Mouse (Mus musculus) heart, adult 2 months (tissue): ENCODE results near the gene Elovl7. TPM values are rescaled to one million over a fixed set of nuclear protein-coding genes. Genes with fewer than 3 reads are reported as not detected.

ENCODE experiments used
- DNase-seq, 2 experiments: peaks; one replicate each; pipeline ENCODE4 v3.0.0; 2021
- H3K27ac ChIP-seq: fragments of 200-600 bp; 2 replicates; pipeline ENCODE4 v1.8.1; 2022
- H3K27me3 ChIP-seq: fragments of 200-500 bp; 2 replicates; pipeline ENCODE4 v1.6.1; 2012; ENCODE audit warnings: mild to moderate bottlenecking, low read length, inconsistent platforms, mixed read lengths; ENCODE audit not compliant: control insufficient read depth, insufficient read depth
- H3K36me3 ChIP-seq: fragments of 200-500 bp; 2 replicates; pipeline ENCODE4 v1.6.1; 2012; ENCODE audit warnings: low read length, inconsistent platforms; ENCODE audit not compliant: control insufficient read depth, insufficient read depth
- H3K4me1 ChIP-seq: fragments of 200-500 bp; 2 replicates; pipeline ENCODE4 v1.6.1; 2011; ENCODE audit warnings: low read length; ENCODE audit not compliant: control insufficient read depth, insufficient read depth
- H3K4me3 ChIP-seq: fragments of 200-600 bp; 2 replicates; pipeline ENCODE4 v1.8.1; 2022
- H3K79me2 ChIP-seq: fragments of 200-500 bp; replicated peaks from 2 replicates; pipeline ENCODE4 v1.6.1; 2012; ENCODE audit warnings: mild to moderate bottlenecking, inconsistent platforms, low read length, moderate library complexity, mixed read lengths; ENCODE audit not compliant: control insufficient read depth, insufficient read depth
- H3K9ac ChIP-seq: fragments of 200-500 bp; 2 replicates; pipeline ENCODE4 v1.6.1; 2012; ENCODE audit warnings: low read depth, mild to moderate bottlenecking, control low read depth, inconsistent platforms, low read length, mixed read lengths
- CTCF ChIP-seq: fragments of 200-600 bp; IDR thresholded peaks from 2 replicates; pipeline ENCODE4 v1.8.1; 2022; ENCODE audit warnings: antibody characterized with exemption, mild to moderate bottlenecking, moderate library complexity
- EP300 ChIP-seq: fragments of 200-500 bp; IDR thresholded peaks from 2 replicates; pipeline ENCODE4 v1.6.1; 2011; ENCODE audit warnings: low read depth, low read length, control low read depth; ENCODE audit not compliant: insufficient read depth
- POLR2A ChIP-seq: fragments of 200-500 bp; IDR thresholded peaks from 2 replicates; pipeline ENCODE4 v1.6.1; 2011; ENCODE audit warnings: mild to moderate bottlenecking, low read depth, low read length, control low read depth; ENCODE audit not compliant: insufficient read depth
- WGBS: fragments of 180-500 bp; shearing (Covaris S2); methylation state at CpG from one replicate; pipeline ENCODE4 v1.1.7; 2018; 5-methylcytosine and 5-hydroxymethylcytosine counted together
- intact Hi-C: fragments of 180-260 bp; cut with DNase I; formaldehyde crosslinking; loops from one replicate; pipeline ENCODE4 v1.15.1; 2025
- polyA plus RNA-seq: library from polyadenylated mRNA; depleted of rRNA; stranded (reverse); fragments of >200 nt; gene quantifications from 2 replicates; pipeline ENCODE4 v1.2.3, GENCODE M21; 2012
- total RNA-seq, 2 experiments: library from RNA; stranded (reverse); gene quantifications; 2 replicates each; pipeline ENCODE4 v1.2.3; 2021

Elovl7 gene
- total and polyA plus RNA-seq, 3 experiments, result 0.18 to 0.29 (median 0.20) TPM

- H3K4me1 ChIP-seq, result no peaks in the 10 kb centered on the region; the same call in 1 of the 2 replicates
- intact Hi-C loops, result no loop called here
- TF ChIP-seq CTCF, result no peak
- H3K27ac ChIP-seq, result no peak overlapping the region
- WGBS, result 59% methylated on average over 8 of the region's 8 CpGs
- H3K4me3 ChIP-seq, result no peak overlapping the region
- H3K79me2 ChIP-seq, result no peaks in the 10 kb centered on the region
- no peaks in the 10 kb centered on the region for H3K27me3 ChIP-seq
- no peaks in the 10 kb centered on the region for H3K36me3 ChIP-seq
- no peak overlapping the region for H3K9ac ChIP-seq
- DNase-seq, result no peak
These were observed 58.1 kb downstream of the Elovl7 start for GRCm38 (mm10) chr13:108272332-108272731.

GRCm38 (mm10) chr13:108273034-108273433 is 58.8 kb downstream of the Elovl7 start:
- intact Hi-C loops, result no loop called here
- Histone ChIP-seq H3K4me3 (no peak overlapping the region), H3K27me3 (no peaks in the 10 kb centered on the region), H3K36me3 (no peaks in the 10 kb centered on the region), H3K9ac (no peak overlapping the region), H3K27ac (no peak overlapping the region), H3K79me2 (no peaks in the 10 kb centered on the region), H3K4me1 (no peaks in the 10 kb centered on the region; the same call in 1 of the 2 replicates)
- TF ChIP-seq EP300, result no peak
- no peak for TF ChIP-seq POLR2A
- TF ChIP-seq CTCF, result no peak
- 57% methylated on average over 15 of the region's 15 CpGs for WGBS
- DNase-seq, result no peak

GRCm38 (mm10) chr13:108273456-108273855 is 59.3 kb downstream of the Elovl7 start:
- Histone ChIP-seq H3K79me2 (no peaks in the 10 kb centered on the region), H3K4me3 (no peak overlapping the region), H3K9ac (no peak overlapping the region), H3K4me1 (no peaks in the 10 kb centered on the region; the same call in 1 of the 2 replicates), H3K36me3 (no peaks in the 10 kb centered on the region), H3K27me3 (no peaks in the 10 kb centered on the region), H3K27ac (no peak overlapping the region)
- no peak for DNase-seq
- TF ChIP-seq CTCF, result no peak
- intact Hi-C loops, result no loop called here
- WGBS, result 43% methylated on average over 5 of the region's 5 CpGs

- no peak for DNase-seq
- TF ChIP-seq CTCF, result no peak
- TF ChIP-seq POLR2A, result no peak
- TF ChIP-seq EP300, result no peak
- Histone ChIP-seq H3K27ac (no peak overlapping the region), H3K9ac (no peak overlapping the region), H3K27me3 (no peaks in the 10 kb centered on the region), H3K36me3 (no peaks in the 10 kb centered on the region), H3K4me3 (no peak overlapping the region), H3K4me1 (no peaks in the 10 kb centered on the region), H3K79me2 (no peaks in the 10 kb centered on the region)
- intact Hi-C loops, result no loop called here
- 33% methylated on average over 1 of the region's 1 CpGs for WGBS
These were observed 62.4 kb downstream of the Elovl7 start for GRCm38 (mm10) chr13:108276561-108276960.

- Histone ChIP-seq H3K27me3 (no peaks in the 10 kb centered on the region), H3K36me3 (no peaks in the 10 kb centered on the region), H3K27ac (no peak overlapping the region), H3K79me2 (no peaks in the 10 kb centered on the region), H3K4me1 (no peaks in the 10 kb centered on the region), H3K4me3 (no peak overlapping the region), H3K9ac (no peak overlapping the region)
- 85% methylated on average over 7 of the region's 7 CpGs for WGBS
- no peak for DNase-seq
- TF ChIP-seq EP300, result no peak
- TF ChIP-seq CTCF, result no peak
- no peak for TF ChIP-seq POLR2A
- intact Hi-C loops, result no loop called here
These were observed 63.1 kb downstream of the Elovl7 start for GRCm38 (mm10) chr13:108277320-108277719.

- intact Hi-C loops, result no loop called here
- TF ChIP-seq POLR2A (no peak), CTCF (no peak), EP300 (no peak)
- WGBS, result 62% methylated on average over 6 of the region's 6 CpGs
These were observed 64.4 kb downstream of the Elovl7 start for GRCm38 (mm10) chr13:108278592-108278991.

More at GRCm38 (mm10) chr13:108278592-108278991, 64.4 kb downstream of the Elovl7 start:
- H3K4me1 ChIP-seq, result no peaks in the 10 kb centered on the region
- H3K27me3 ChIP-seq, result no peaks in the 10 kb centered on the region
- H3K4me3 ChIP-seq, result no peak overlapping the region
- H3K9ac ChIP-seq, result no peak overlapping the region
- no peak for DNase-seq
- H3K36me3 ChIP-seq, result no peaks in the 10 kb centered on the region
- no peak overlapping the region for H3K27ac ChIP-seq
- no peaks in the 10 kb centered on the region for H3K79me2 ChIP-seq
